Mouse (Mus musculus): Measurements from ENCODE around the gene Tkfc. TPM values are rescaled to one million over a fixed set of nuclear protein-coding genes. Genes with fewer than 3 reads are reported as not detected.

Tkfc gene
- polyA plus RNA-seq, 2 experiments: 15.4 to 24.1 TPM

- H3K9me3 ChIP-seq (ENCODE audit: control insufficient read depth, low read length): no peaks in the 10 kb centered on the region
- peak; percentile 96 for ATAC-seq (ENCODE audit: low FRiP score, low read depth)
- no peaks in the 10 kb centered on the region for H3K27me3 ChIP-seq (ENCODE audit: control insufficient read depth, insufficient read depth, low read length)
- H3K36me3 ChIP-seq (ENCODE audit: control insufficient read depth, insufficient read depth, low read length): peaks cover 31% of the 10 kb centered on the region
- peaks cover 8% of the 10 kb centered on the region for H3K4me1 ChIP-seq (ENCODE audit: control insufficient read depth, insufficient read depth, low read length)
- H3K27ac ChIP-seq (replicated peaks; ENCODE audit: low read depth, low read length): peak within 1 kb of the TSS; percentile 79
- H3K4me2 ChIP-seq (replicated peaks; ENCODE audit: low read depth, low read length, severe bottlenecking): peak within 1 kb of the TSS; percentile 61
- peak; percentile 73; the same call in 1 of the 2 replicates for TF ChIP-seq POLR2A (IDR thresholded peaks at IDR 0.05; ENCODE audit: borderline replicate concordance, extremely low read depth, insufficient read depth, insufficient read length)
- H3K4me3 ChIP-seq (replicated peaks; ENCODE audit: low read length): peak within 1 kb of the TSS; percentile 61
- DNase-seq (ENCODE audit: low spot score): peak; percentile 96
- WGBS: under 1% methylated on average over 44 of the region's 44 CpGs
- H3K9ac ChIP-seq (ENCODE audit: low read depth, low read length, severe bottlenecking): peak within 1 kb of the TSS; percentile 69
Measured at GRCm38 (mm10) chr19:10576690-10577561, 28.5 kb downstream of the Tkfc start, which contains the start of the genes Cyb561a3 and Tmem138. Cyb561a3 (plus strand) TSS chr19:10577172. Tmem138 (minus strand) TSS chr19:10577362.

DNA sequence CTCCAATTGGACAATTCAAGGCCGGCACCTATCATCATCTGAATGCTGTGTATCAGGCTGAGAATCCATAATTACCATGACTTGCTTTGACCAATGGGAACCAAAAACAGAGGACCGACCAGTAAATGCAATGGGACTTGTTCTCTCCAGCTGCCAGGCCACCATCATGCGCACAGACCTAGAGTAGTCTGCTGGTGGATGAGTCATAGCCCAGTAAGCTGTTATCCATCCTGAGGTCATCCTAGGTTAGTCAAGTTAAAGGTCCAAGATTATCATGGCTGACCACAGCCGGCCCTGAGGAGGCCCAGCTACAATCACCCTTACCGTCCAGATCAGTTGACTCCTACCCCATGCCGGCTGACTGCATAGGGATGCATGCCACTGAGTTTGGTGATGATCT, 35.8 kb downstream of the Tkfc start:
- Histone ChIP-seq H3K4me2 (replicated peaks; ENCODE audit: low read depth, low read length, severe bottlenecking) (no peak overlapping the region), H3K27me3 (ENCODE audit: control insufficient read depth, insufficient read depth, low read length) (no peaks in the 10 kb centered on the region), H3K9me3 (ENCODE audit: control insufficient read depth, low read length) (no peaks in the 10 kb centered on the region), H3K9ac (ENCODE audit: low read depth, low read length, severe bottlenecking) (no peak overlapping the region), H3K4me3 (replicated peaks; ENCODE audit: low read length) (no peak overlapping the region), H3K27ac (replicated peaks; ENCODE audit: low read depth, low read length) (no peak overlapping the region), H3K4me1 (ENCODE audit: control insufficient read depth, insufficient read depth, low read length) (no peaks in the 10 kb centered on the region), H3K36me3 (ENCODE audit: control insufficient read depth, insufficient read depth, low read length) (peaks cover 51% of the 10 kb centered on the region)
- DNase-seq (ENCODE audit: low spot score) (no peak), ATAC-seq (ENCODE audit: low FRiP score, low read depth) (no peak)
- no peak for TF ChIP-seq POLR2A (IDR thresholded peaks at IDR 0.05; ENCODE audit: borderline replicate concordance, extremely low read depth, insufficient read depth, insufficient read length)
- WGBS: 93% methylated on average over 6 of the region's 6 CpGs

DNA sequence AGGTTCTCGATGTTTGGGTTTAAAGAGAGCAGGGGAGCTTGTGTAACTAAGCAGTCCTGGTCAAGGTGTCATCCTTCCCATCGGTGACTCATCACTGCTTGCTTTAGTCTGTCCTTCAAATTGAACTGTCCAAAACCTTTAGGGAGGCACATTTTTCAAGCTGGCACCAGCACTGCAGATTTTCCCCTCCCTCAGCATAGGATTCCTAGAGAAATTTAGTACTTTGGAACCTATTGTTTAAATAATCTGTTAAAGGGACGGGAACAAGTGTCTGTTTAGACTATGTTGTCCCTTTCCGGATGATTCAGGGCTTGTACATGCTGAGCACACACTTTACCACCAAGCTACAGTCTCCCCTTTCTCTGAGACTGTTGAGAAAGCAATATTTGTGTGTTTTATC, 40.2 kb downstream of the Tkfc start:
- ATAC-seq (ENCODE audit: low FRiP score, low read depth) (no peak), DNase-seq (ENCODE audit: low spot score) (no peak)
- Histone ChIP-seq H3K4me3 (replicated peaks; ENCODE audit: low read length) (no peak overlapping the region), H3K9me3 (ENCODE audit: control insufficient read depth, low read length) (no peaks in the 10 kb centered on the region), H3K27me3 (ENCODE audit: control insufficient read depth, insufficient read depth, low read length) (no peaks in the 10 kb centered on the region), H3K36me3 (ENCODE audit: control insufficient read depth, insufficient read depth, low read length) (peaks cover 10% of the 10 kb centered on the region; the same call in 1 of the 2 replicates), H3K9ac (ENCODE audit: low read depth, low read length, severe bottlenecking) (no peak overlapping the region), H3K27ac (replicated peaks; ENCODE audit: low read depth, low read length) (no peak overlapping the region), H3K4me2 (replicated peaks; ENCODE audit: low read depth, low read length, severe bottlenecking) (no peak overlapping the region), H3K4me1 (ENCODE audit: control insufficient read depth, insufficient read depth, low read length) (no peaks in the 10 kb centered on the region)
- 76% methylated on average over 4 of the region's 4 CpGs for WGBS
- TF ChIP-seq POLR2A (IDR thresholded peaks at IDR 0.05; ENCODE audit: borderline replicate concordance, extremely low read depth, insufficient read depth, insufficient read length): no peak

DNA sequence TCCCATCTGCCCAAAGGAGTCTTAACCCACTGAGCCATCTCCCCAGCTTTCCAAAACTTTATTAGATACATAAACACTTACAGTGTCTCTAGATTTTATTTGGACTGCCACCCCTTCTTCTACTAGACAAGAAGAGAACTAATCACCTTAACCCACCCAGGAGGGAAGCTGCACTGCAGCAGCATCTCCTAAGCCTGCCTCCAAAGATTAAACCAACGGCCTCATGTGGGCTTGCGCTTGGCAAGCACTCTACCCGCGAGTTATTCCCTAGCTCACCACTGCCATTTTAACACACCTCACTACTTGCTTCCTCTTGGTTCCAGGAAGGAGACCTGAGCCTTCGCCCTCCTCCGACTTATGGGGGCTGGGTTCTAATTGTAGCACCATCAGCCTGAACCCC, 41.2 kb downstream of the Tkfc start:
- DNase-seq (ENCODE audit: low spot score): no peak

GRCm38 (mm10) chr19:10562351-10562750, 43.1 kb downstream of the Tkfc start:
- TF ChIP-seq POLR2A (IDR thresholded peaks at IDR 0.05; ENCODE audit: borderline replicate concordance, extremely low read depth, insufficient read depth, insufficient read length): no peak
- Histone ChIP-seq H3K27ac (replicated peaks; ENCODE audit: low read depth, low read length) (no peak overlapping the region), H3K9me3 (ENCODE audit: control insufficient read depth, low read length) (no peaks in the 10 kb centered on the region), H3K4me1 (ENCODE audit: control insufficient read depth, insufficient read depth, low read length) (no peaks in the 10 kb centered on the region), H3K4me2 (replicated peaks; ENCODE audit: low read depth, low read length, severe bottlenecking) (no peak overlapping the region), H3K36me3 (ENCODE audit: control insufficient read depth, insufficient read depth, low read length) (no peaks in the 10 kb centered on the region), H3K9ac (ENCODE audit: low read depth, low read length, severe bottlenecking) (no peak overlapping the region), H3K4me3 (replicated peaks; ENCODE audit: low read length) (no peak overlapping the region), H3K27me3 (ENCODE audit: control insufficient read depth, insufficient read depth, low read length) (no peaks in the 10 kb centered on the region)
- no peak for ATAC-seq (ENCODE audit: low FRiP score, low read depth)
- DNase-seq (ENCODE audit: low spot score): no peak
- 65% methylated on average over 5 of the region's 5 CpGs for WGBS

More for the DNA sequence above, 41.2 kb downstream of the Tkfc start:
- Histone ChIP-seq H3K4me1 (ENCODE audit: control insufficient read depth, insufficient read depth, low read length) (no peaks in the 10 kb centered on the region), H3K4me3 (replicated peaks; ENCODE audit: low read length) (no peak overlapping the region), H3K27ac (replicated peaks; ENCODE audit: low read depth, low read length) (no peak overlapping the region), H3K9ac (ENCODE audit: low read depth, low read length, severe bottlenecking) (no peak overlapping the region), H3K9me3 (ENCODE audit: control insufficient read depth, low read length) (no peaks in the 10 kb centered on the region), H3K36me3 (ENCODE audit: control insufficient read depth, insufficient read depth, low read length) (peaks cover under 1% of the 10 kb centered on the region; the same call in 1 of the 2 replicates), H3K4me2 (replicated peaks; ENCODE audit: low read depth, low read length, severe bottlenecking) (no peak overlapping the region), H3K27me3 (ENCODE audit: control insufficient read depth, insufficient read depth, low read length) (no peaks in the 10 kb centered on the region)
- ATAC-seq (ENCODE audit: low FRiP score, low read depth): no peak
- TF ChIP-seq POLR2A (IDR thresholded peaks at IDR 0.05; ENCODE audit: borderline replicate concordance, extremely low read depth, insufficient read depth, insufficient read length): no peak
- WGBS: 81% methylated on average over 6 of the region's 6 CpGs

Data from limb, embryonic 14.5 days (tissue).